Mouse (Mus musculus): Measurements from ENCODE around the gene Disc1. TPM values are rescaled to one million over a fixed set of nuclear protein-coding genes. Genes with fewer than 3 reads are reported as not detected.

The Disc1 gene
- polyA plus RNA-seq, 2 experiments = 2.2 to 3.2 TPM

DNA sequence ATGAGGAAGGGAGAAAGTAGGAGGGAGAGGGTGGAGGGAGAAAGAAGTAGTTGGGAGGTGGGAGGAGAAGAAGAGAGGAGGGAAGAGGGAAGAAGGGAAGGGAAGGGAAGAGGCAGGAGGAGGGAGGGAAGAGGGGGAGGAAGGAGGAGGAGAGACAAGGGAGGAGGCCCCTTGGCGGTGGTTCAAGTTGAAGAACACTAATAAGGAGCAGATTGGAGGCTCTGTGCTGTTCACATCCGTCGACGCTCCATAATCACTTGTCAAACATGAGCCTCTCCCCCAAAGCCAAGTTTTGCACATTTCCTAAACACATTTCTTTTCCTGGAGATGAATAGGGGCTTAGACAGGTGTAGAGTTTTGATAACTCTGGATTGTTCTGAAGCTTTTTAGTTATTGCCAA lies 245.3 kb downstream of the Disc1 start:
- ATAC-seq (ENCODE audit: low FRiP score, low read depth) = no peak
- 12% methylated on average over 4 of the region's 4 CpGs for WGBS
- H3K27ac ChIP-seq (replicated peaks; ENCODE audit: low read depth, low read length) = no peak overlapping the region
- TF ChIP-seq POLR2A (IDR thresholded peaks at IDR 0.05; ENCODE audit: borderline replicate concordance, extremely low read depth, insufficient read depth, insufficient read length) = no peak
- H3K27me3 ChIP-seq (ENCODE audit: control insufficient read depth, insufficient read depth, low read length) = no peaks in the 10 kb centered on the region
- no peak overlapping the region for H3K4me2 ChIP-seq (replicated peaks; ENCODE audit: low read depth, low read length, severe bottlenecking)
- H3K4me3 ChIP-seq (replicated peaks; ENCODE audit: low read length) = no peak overlapping the region
- peaks cover 8% of the 10 kb centered on the region; the same call in 1 of the 2 replicates for H3K4me1 ChIP-seq (ENCODE audit: control insufficient read depth, insufficient read depth, low read length)
- no peak overlapping the region for H3K9ac ChIP-seq (ENCODE audit: low read depth, low read length, severe bottlenecking)
- no peaks in the 10 kb centered on the region for H3K36me3 ChIP-seq (ENCODE audit: control insufficient read depth, insufficient read depth, low read length)
- no peaks in the 10 kb centered on the region for H3K9me3 ChIP-seq (ENCODE audit: control insufficient read depth, low read length)
- peak; percentile 68 for DNase-seq (ENCODE audit: low spot score)

DNA sequence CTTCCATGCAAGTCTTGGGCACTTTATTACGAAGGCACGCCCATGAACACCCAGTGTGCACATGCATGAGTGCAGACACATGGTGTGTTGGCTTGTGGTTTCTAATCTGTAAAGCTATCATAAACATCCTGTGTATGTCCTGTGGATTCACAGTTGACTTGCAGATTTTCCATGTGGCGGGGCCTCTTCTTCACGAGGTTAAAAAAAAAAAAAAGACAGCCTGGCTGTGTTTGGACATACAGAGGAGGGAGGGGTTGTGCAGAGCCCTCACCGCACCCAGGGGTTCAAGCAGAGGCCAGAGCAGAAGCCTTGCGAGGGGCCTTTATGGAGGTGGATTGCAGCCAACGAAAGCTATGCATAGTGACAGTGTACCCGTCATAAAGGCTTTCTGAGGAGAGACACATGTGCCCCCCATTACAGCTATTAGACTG lies 248.0 kb downstream of the Disc1 start:
- 0 out of 2 replicates have a peak, but pooled peaks have one; percentile 53 for ATAC-seq (ENCODE audit: low FRiP score, low read depth)
- Histone ChIP-seq H3K4me1 (ENCODE audit: control insufficient read depth, insufficient read depth, low read length) (peaks cover 10% of the 10 kb centered on the region; the same call in 1 of the 2 replicates), H3K27ac (replicated peaks; ENCODE audit: low read depth, low read length) (no peak overlapping the region), H3K9ac (ENCODE audit: low read depth, low read length, severe bottlenecking) (no peak overlapping the region), H3K9me3 (ENCODE audit: control insufficient read depth, low read length) (no peaks in the 10 kb centered on the region), H3K27me3 (ENCODE audit: control insufficient read depth, insufficient read depth, low read length) (no peaks in the 10 kb centered on the region), H3K4me2 (replicated peaks; ENCODE audit: low read depth, low read length, severe bottlenecking) (no peak overlapping the region), H3K4me3 (replicated peaks; ENCODE audit: low read length) (no peak overlapping the region), H3K36me3 (ENCODE audit: control insufficient read depth, insufficient read depth, low read length) (no peaks in the 10 kb centered on the region)
- WGBS = 48% methylated on average over 8 of the region's 8 CpGs
- TF ChIP-seq POLR2A (IDR thresholded peaks at IDR 0.05; ENCODE audit: borderline replicate concordance, extremely low read depth, insufficient read depth, insufficient read length) = no peak
- peak; percentile 72 for DNase-seq (ENCODE audit: low spot score)

DNA sequence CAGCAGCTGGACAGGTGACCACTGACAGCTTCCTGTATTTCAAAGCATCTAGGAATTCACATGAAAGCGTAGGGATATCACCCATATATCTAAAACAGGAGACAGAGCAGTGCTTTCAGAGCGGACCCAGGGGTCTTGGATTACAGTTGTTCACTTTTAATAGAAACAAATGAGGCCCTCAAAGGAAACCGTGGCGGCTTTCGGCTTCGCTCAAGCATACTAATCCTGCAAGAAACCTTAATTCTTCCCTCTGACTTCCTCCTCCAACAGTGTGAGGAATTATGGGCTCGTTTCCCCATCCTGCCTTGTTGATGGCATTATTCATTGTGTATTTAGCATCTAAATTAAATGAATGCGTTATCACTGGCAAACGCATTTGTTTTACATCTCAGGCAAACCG lies 252.7 kb downstream of the Disc1 start:
- TF ChIP-seq POLR2A (IDR thresholded peaks at IDR 0.05; ENCODE audit: borderline replicate concordance, extremely low read depth, insufficient read depth, insufficient read length) = no peak
- Histone ChIP-seq H3K27me3 (ENCODE audit: control insufficient read depth, insufficient read depth, low read length) (no peaks in the 10 kb centered on the region), H3K4me2 (replicated peaks; ENCODE audit: low read depth, low read length, severe bottlenecking) (no peak overlapping the region), H3K9me3 (ENCODE audit: control insufficient read depth, low read length) (no peaks in the 10 kb centered on the region), H3K4me3 (replicated peaks; ENCODE audit: low read length) (no peak overlapping the region), H3K9ac (ENCODE audit: low read depth, low read length, severe bottlenecking) (no peak overlapping the region), H3K4me1 (ENCODE audit: control insufficient read depth, insufficient read depth, low read length) (peaks cover 9% of the 10 kb centered on the region; the same call in 1 of the 2 replicates), H3K27ac (replicated peaks; ENCODE audit: low read depth, low read length) (no peak overlapping the region), H3K36me3 (ENCODE audit: control insufficient read depth, insufficient read depth, low read length) (no peaks in the 10 kb centered on the region)
- DNase-seq (ENCODE audit: low spot score) = no peak
- no peak for ATAC-seq (ENCODE audit: low FRiP score, low read depth)
- 76% methylated on average over 10 of the region's 10 CpGs for WGBS

GRCm38 (mm10) chr8:125309985-125310384 lies 256.0 kb downstream of the Disc1 start:
- no peaks in the 10 kb centered on the region for H3K36me3 ChIP-seq (ENCODE audit: control insufficient read depth, insufficient read depth, low read length)
- 0 out of 2 replicates have a peak, but pooled peaks cover 3% of the 10 kb centered on the region for H3K4me1 ChIP-seq (ENCODE audit: control insufficient read depth, insufficient read depth, low read length)
- no peak overlapping the region for H3K4me2 ChIP-seq (replicated peaks; ENCODE audit: low read depth, low read length, severe bottlenecking)
- no peak overlapping the region for H3K9ac ChIP-seq (ENCODE audit: low read depth, low read length, severe bottlenecking)
- no peak overlapping the region for H3K27ac ChIP-seq (replicated peaks; ENCODE audit: low read depth, low read length)
- H3K4me3 ChIP-seq (replicated peaks; ENCODE audit: low read length) = no peak overlapping the region
- no peaks in the 10 kb centered on the region for H3K27me3 ChIP-seq (ENCODE audit: control insufficient read depth, insufficient read depth, low read length)
- TF ChIP-seq POLR2A (IDR thresholded peaks at IDR 0.05; ENCODE audit: borderline replicate concordance, extremely low read depth, insufficient read depth, insufficient read length) = no peak
- DNase-seq (ENCODE audit: low spot score) (no peak), ATAC-seq (ENCODE audit: low FRiP score, low read depth) (no peak)
- no peaks in the 10 kb centered on the region for H3K9me3 ChIP-seq (ENCODE audit: control insufficient read depth, low read length)
- 90% methylated on average over 14 of the region's 14 CpGs for WGBS

Small RNAs within 50 kb of the gene (microRNA-seq; reads per million reads assigned to microRNA genes)
- gene Gm22197 = not detected

Other genes with a start within 250 kb of the Disc1 start
- 87.2 and 94.8 TPM in 2 replicates for gene Gnpat, start 191.2 kb upstream of the Disc1 start, polyA plus RNA-seq (2012; rRNA removed)
- gene Gnpat, start 191.2 kb upstream of the Disc1 start, polyA plus RNA-seq (2014; fragmentation: Nextera tagmentation; extraction: Ambion mirVana) = 95.1 and 99.8 TPM in 2 replicates
- 28.7 and 30.6 TPM in 2 replicates for gene 2810004N23Rik, start 191.1 kb upstream of the Disc1 start, polyA plus RNA-seq (2012; rRNA removed)
- 35.2 and 35.4 TPM in 2 replicates for gene 2810004N23Rik, start 191.1 kb upstream of the Disc1 start, polyA plus RNA-seq (2014; fragmentation: Nextera tagmentation; extraction: Ambion mirVana)
- gene Exoc8, start 156.5 kb upstream of the Disc1 start, polyA plus RNA-seq (2012; rRNA removed) = 6.4 TPM in 2 replicates
- gene Exoc8, start 156.5 kb upstream of the Disc1 start, polyA plus RNA-seq (2014; fragmentation: Nextera tagmentation; extraction: Ambion mirVana) = 5.7 and 6.8 TPM in 2 replicates
- gene Sprtn, start 156.3 kb upstream of the Disc1 start, polyA plus RNA-seq (2012; rRNA removed) = 16.0 and 16.5 TPM in 2 replicates
- 9.9 and 11.3 TPM in 2 replicates for gene Sprtn, start 156.3 kb upstream of the Disc1 start, polyA plus RNA-seq (2014; fragmentation: Nextera tagmentation; extraction: Ambion mirVana)
- 39.8 and 41.3 TPM in 2 replicates for gene Egln1, start 104.9 kb upstream of the Disc1 start, polyA plus RNA-seq (2012; rRNA removed)
- gene Egln1, start 104.9 kb upstream of the Disc1 start, polyA plus RNA-seq (2014; fragmentation: Nextera tagmentation; extraction: Ambion mirVana) = 18.5 and 18.8 TPM in 2 replicates
- 108 and 122 TPM in 2 replicates for gene Tsnax, start 41.2 kb upstream of the Disc1 start, polyA plus RNA-seq (2012; rRNA removed)
- gene Tsnax, start 41.2 kb upstream of the Disc1 start, polyA plus RNA-seq (2014; fragmentation: Nextera tagmentation; extraction: Ambion mirVana) = 137 and 146 TPM in 2 replicates